Mouse (Mus musculus): Measurements from ENCODE around the gene Zfp553.

Zfp553 gene

GRCm38 (mm10) chr7:127211014-127211745 lies 21.7 kb upstream of the Zfp553 start:
- no peak for DNase-seq (ENCODE audit: low read depth)

- no peak for DNase-seq (ENCODE audit: low read depth)
Measured at GRCm38 (mm10) chr7:127212432-127213250, 20.2 kb upstream of the Zfp553 start.

- no peak for DNase-seq (ENCODE audit: low read depth)
Measured at GRCm38 (mm10) chr7:127213485-127213884, 19.4 kb upstream of the Zfp553 start.

GRCm38 (mm10) chr7:127213930-127214329 lies 18.9 kb upstream of the Zfp553 start:
- DNase-seq (ENCODE audit: low read depth): no peak

GRCm38 (mm10) chr7:127214521-127214920 lies 18.3 kb upstream of the Zfp553 start:
- no peak for DNase-seq (ENCODE audit: low read depth)

- DNase-seq (ENCODE audit: low read depth): peak; percentile 33
Measured at GRCm38 (mm10) chr7:127214981-127215871, 17.6 kb upstream of the Zfp553 start.

GRCm38 (mm10) chr7:127216307-127216706 lies 16.6 kb upstream of the Zfp553 start:
- no peak for DNase-seq (ENCODE audit: low read depth)

- DNase-seq (ENCODE audit: low read depth): no peak
Measured at GRCm38 (mm10) chr7:127217475-127217874, 15.4 kb upstream of the Zfp553 start.

GRCm38 (mm10) chr7:127217901-127218642 lies 14.8 kb upstream of the Zfp553 start:
- no peak for DNase-seq (ENCODE audit: low read depth)

GRCm38 (mm10) chr7:127218670-127219069 lies 14.2 kb upstream of the Zfp553 start:
- DNase-seq (ENCODE audit: low read depth): no peak

- no peak for DNase-seq (ENCODE audit: low read depth)
Measured at GRCm38 (mm10) chr7:127220440-127220839, 12.4 kb upstream of the Zfp553 start.

GRCm38 (mm10) chr7:127223106-127223505 lies 9.8 kb upstream of the Zfp553 start:
- DNase-seq (ENCODE audit: low read depth): no peak

GRCm38 (mm10) chr7:127223515-127224478 lies 9.1 kb upstream of the Zfp553 start:
- no peak for DNase-seq (ENCODE audit: low read depth)

GRCm38 (mm10) chr7:127224616-127225015 lies 8.2 kb upstream of the Zfp553 start:
- no peak for DNase-seq (ENCODE audit: low read depth)

GRCm38 (mm10) chr7:127225147-127225995 lies 7.5 kb upstream of the Zfp553 start:
- no peak for DNase-seq (ENCODE audit: low read depth)

- DNase-seq (ENCODE audit: low read depth): no peak
Measured at GRCm38 (mm10) chr7:127228615-127229303, 4.1 kb upstream of the Zfp553 start.

- DNase-seq (ENCODE audit: low read depth): no peak
Measured at GRCm38 (mm10) chr7:127231376-127231775, 1.5 kb upstream of the Zfp553 start.

- no peak for DNase-seq (ENCODE audit: low read depth)
Measured at GRCm38 (mm10) chr7:127231826-127232621, 837 bp upstream of the Zfp553 start.
